Mouse (Mus musculus) midbrain, embryonic 16.5 days (tissue): ENCODE results near the gene Hs6st3. TPM values are rescaled to one million over a fixed set of nuclear protein-coding genes. Genes with fewer than 3 reads are reported as not detected.
A peak's percentile ranks its signal among the peaks of the same experiment; 100 is the strongest.

Experiments used
- ATAC-seq: fragments of 200-750 bp; cut with Nextera tagmentation; 2 replicates; pipeline ENCODE4 v1.8.0; 2017; ENCODE audit warnings: moderate TSS enrichment
- H3K27ac ChIP-seq: fragments of 300-500 bp; sonication (generic); 2 replicates; pipeline ENCODE4 v1.5.1; 2014; ENCODE audit warnings: mild to moderate bottlenecking, low read length, mixed read lengths
- H3K27me3 ChIP-seq: fragments of 300-500 bp; sonication (generic); 2 replicates; pipeline ENCODE4 v1.6.1; 2014; ENCODE audit warnings: low read depth, low read length, mixed read lengths; ENCODE audit not compliant: control insufficient read depth, insufficient read depth
- H3K36me3 ChIP-seq: fragments of 300-500 bp; sonication (generic); 2 replicates; pipeline ENCODE4 v1.6.1; 2014; ENCODE audit warnings: mild to moderate bottlenecking, low read length, moderate library complexity, mixed read lengths; ENCODE audit not compliant: control insufficient read depth, insufficient read depth
- H3K4me1 ChIP-seq: fragments of 300-500 bp; sonication (generic); 2 replicates; pipeline ENCODE4 v1.6.1; 2014; ENCODE audit warnings: mild to moderate bottlenecking, low read length, mixed read lengths; ENCODE audit not compliant: control insufficient read depth, insufficient read depth
- H3K4me2 ChIP-seq: fragments of 300-500 bp; sonication (generic); 2 replicates; pipeline ENCODE4 v1.6.1; 2014; ENCODE audit warnings: mild to moderate bottlenecking, low read length, mixed read lengths
- H3K4me3 ChIP-seq: fragments of 300-500 bp; sonication (generic); 2 replicates; pipeline ENCODE4 v1.5.1; 2014; ENCODE audit warnings: low read depth, mild to moderate bottlenecking, low read length, moderate library complexity, mixed read lengths
- H3K9ac ChIP-seq: fragments of 300-500 bp; sonication (generic); 2 replicates; pipeline ENCODE4 v1.6.1; 2014; ENCODE audit warnings: low read depth, low read length, mixed read lengths
- H3K9me3 ChIP-seq: fragments of 300-500 bp; sonication (generic); replicated peaks from 2 replicates; pipeline ENCODE4 v1.6.1; 2014; ENCODE audit warnings: mild to moderate bottlenecking, low read length, mixed read lengths; ENCODE audit not compliant: control insufficient read depth, poor library complexity, severe bottlenecking
- WGBS: fragments of 180-500 bp; shearing (Covaris S2); extraction: QIAGEN DNeasy Blood & Tissue Kit; methylation state at CpG from one replicate; pipeline ENCODE4 v1.1.7; 2014; 5-methylcytosine and 5-hydroxymethylcytosine counted together
- polyA plus RNA-seq: library from polyadenylated mRNA; unstranded; fragments of >200 nt; fragmentation: Nextera tagmentation; extraction: Ambion mirVana; gene quantifications from 2 replicates; pipeline ENCODE4 v1.2.1, GENCODE M21; 2015

The Hs6st3 gene
- polyA plus RNA-seq, 1 experiment from 2014 or later: 1.3 TPM

- ATAC-seq: no peak
- H3K27me3 ChIP-seq: no peaks in the 10 kb centered on the region
- H3K36me3 ChIP-seq: no peaks in the 10 kb centered on the region
- WGBS: 77% methylated on average over 6 of the region's 6 CpGs
- H3K4me3 ChIP-seq: no peak overlapping the region
- H3K4me1 ChIP-seq: no peaks in the 10 kb centered on the region
- no peak overlapping the region for H3K9ac ChIP-seq
- no peaks in the 10 kb centered on the region for H3K9me3 ChIP-seq
- no peak overlapping the region for H3K27ac ChIP-seq
- H3K4me2 ChIP-seq: no peak overlapping the region
These were observed 587.0 kb downstream of the Hs6st3 start for GRCm38 (mm10) chr14:119725102-119725501.

- Histone ChIP-seq H3K27me3 (no peaks in the 10 kb centered on the region), H3K4me2 (no peak overlapping the region), H3K4me3 (no peak overlapping the region), H3K9ac (no peak overlapping the region), H3K36me3 (no peaks in the 10 kb centered on the region), H3K4me1 (no peaks in the 10 kb centered on the region), H3K27ac (no peak overlapping the region), H3K9me3 (no peaks in the 10 kb centered on the region)
- ATAC-seq: no peak
- 70% methylated on average over 7 of the region's 7 CpGs for WGBS
These were observed 593.4 kb downstream of the Hs6st3 start for GRCm38 (mm10) chr14:119731436-119732080.

- Histone ChIP-seq H3K27me3 (no peaks in the 10 kb centered on the region), H3K36me3 (no peaks in the 10 kb centered on the region), H3K4me2 (no peak overlapping the region), H3K9ac (no peak overlapping the region), H3K4me3 (no peak overlapping the region), H3K4me1 (no peaks in the 10 kb centered on the region), H3K27ac (no peak overlapping the region), H3K9me3 (no peaks in the 10 kb centered on the region)
- no peak for ATAC-seq
- 90% methylated on average over 4 of the region's 4 CpGs for WGBS
These were observed 594.1 kb downstream of the Hs6st3 start for GRCm38 (mm10) chr14:119732219-119732618.

- no peak for ATAC-seq
- 86% methylated on average over 5 of the region's 5 CpGs for WGBS
- Histone ChIP-seq H3K36me3 (no peaks in the 10 kb centered on the region), H3K27ac (no peak overlapping the region), H3K9ac (no peak overlapping the region), H3K4me2 (no peak overlapping the region), H3K4me3 (no peak overlapping the region), H3K9me3 (no peaks in the 10 kb centered on the region), H3K4me1 (no peaks in the 10 kb centered on the region), H3K27me3 (no peaks in the 10 kb centered on the region)
These were observed 599.3 kb downstream of the Hs6st3 start for GRCm38 (mm10) chr14:119737408-119737961.

- ATAC-seq: no peak
- no peaks in the 10 kb centered on the region for H3K4me1 ChIP-seq
- WGBS: 87% methylated on average over 1 of the region's 1 CpGs
- H3K9me3 ChIP-seq: no peaks in the 10 kb centered on the region
- H3K4me2 ChIP-seq: no peak overlapping the region
- no peaks in the 10 kb centered on the region for H3K27me3 ChIP-seq
- H3K4me3 ChIP-seq: no peak overlapping the region
- H3K36me3 ChIP-seq: no peaks in the 10 kb centered on the region
- H3K9ac ChIP-seq: no peak overlapping the region
- no peak overlapping the region for H3K27ac ChIP-seq
These were observed 603.6 kb downstream of the Hs6st3 start for GRCm38 (mm10) chr14:119741791-119742190.

GRCm38 (mm10) chr14:119761376-119761775 lies 623.2 kb downstream of the Hs6st3 start:
- no peaks in the 10 kb centered on the region for H3K27me3 ChIP-seq
- ATAC-seq: no peak
- 92% methylated on average over 7 of the region's 7 CpGs for WGBS

GRCm38 (mm10) chr14:119772040-119772439 lies 633.9 kb downstream of the Hs6st3 start:
- Histone ChIP-seq H3K4me1 (no peaks in the 10 kb centered on the region; the same call in 1 of the 2 replicates), H3K36me3 (no peaks in the 10 kb centered on the region), H3K27me3 (no peaks in the 10 kb centered on the region), H3K9me3 (no peaks in the 10 kb centered on the region), H3K9ac (no peak overlapping the region), H3K4me3 (no peak overlapping the region), H3K27ac (no peak overlapping the region), H3K4me2 (no peak overlapping the region)
- ATAC-seq: no peak
- WGBS: 39% methylated on average over 4 of the region's 4 CpGs

More at GRCm38 (mm10) chr14:119761376-119761775, 623.2 kb downstream of the Hs6st3 start:
- Histone ChIP-seq H3K4me1 (no peaks in the 10 kb centered on the region), H3K4me2 (no peak overlapping the region), H3K36me3 (no peaks in the 10 kb centered on the region), H3K9me3 (no peaks in the 10 kb centered on the region), H3K4me3 (no peak overlapping the region), H3K27ac (no peak overlapping the region), H3K9ac (no peak overlapping the region)

GRCm38 (mm10) chr14:119776261-119776660 lies 638.1 kb downstream of the Hs6st3 start:
- Histone ChIP-seq H3K9me3 (no peaks in the 10 kb centered on the region), H3K9ac (no peak overlapping the region), H3K4me2 (no peak overlapping the region), H3K27ac (no peak overlapping the region), H3K4me1 (no peaks in the 10 kb centered on the region), H3K36me3 (no peaks in the 10 kb centered on the region), H3K27me3 (no peaks in the 10 kb centered on the region), H3K4me3 (no peak overlapping the region)
- 86% methylated on average over 3 of the region's 3 CpGs for WGBS
- no peak for ATAC-seq

GRCm38 (mm10) chr14:119779982-119780588 lies 641.9 kb downstream of the Hs6st3 start:
- 0 out of 2 replicates have a peak overlapping the region, but pooled peaks have one; percentile 4 for H3K27ac ChIP-seq
- H3K9me3 ChIP-seq: no peaks in the 10 kb centered on the region
- no peaks in the 10 kb centered on the region for H3K36me3 ChIP-seq
- peak; percentile 32; the same call in 1 of the 2 replicates for ATAC-seq
- no peak overlapping the region for H3K4me2 ChIP-seq
- H3K4me3 ChIP-seq: no peak overlapping the region
- no peaks in the 10 kb centered on the region for H3K27me3 ChIP-seq
- 66% methylated on average over 12 of the region's 12 CpGs for WGBS
- no peaks in the 10 kb centered on the region for H3K4me1 ChIP-seq
- H3K9ac ChIP-seq: no peak overlapping the region
